Mouse (Mus musculus): ENCODE data around the gene Olfr1112.
"Not testable (repeated sequence)": the region's sequence is repeated elsewhere in the genome, so short reads cannot be mapped to it uniquely, and the experiment has no call there.

Olfr1112 gene

DNA sequence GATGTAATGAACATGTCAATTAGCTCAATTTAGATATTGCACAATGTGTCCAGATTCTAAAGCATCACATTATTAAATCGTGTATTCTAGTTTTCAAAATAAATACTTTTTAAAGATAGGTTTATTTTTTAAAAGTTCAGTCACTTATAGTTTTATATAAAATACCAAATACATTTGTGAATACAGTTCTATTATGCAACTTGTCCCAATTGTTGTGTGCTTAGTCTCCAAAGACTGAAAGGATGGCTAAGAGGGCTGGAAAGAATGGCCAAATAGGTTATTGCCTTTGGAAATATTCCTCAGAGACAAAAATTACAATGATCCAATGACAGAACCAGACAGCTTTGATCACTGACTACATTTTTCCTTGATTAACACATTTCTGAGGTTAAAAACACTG is at the start of gene Olfr1112:
Gene Olfr1112 (plus strand): TSS at position 301 of the 400 bp plus-strand sequence.
- no peak for DNase-seq (ENCODE audit: low read depth, low spot score)

DNA sequence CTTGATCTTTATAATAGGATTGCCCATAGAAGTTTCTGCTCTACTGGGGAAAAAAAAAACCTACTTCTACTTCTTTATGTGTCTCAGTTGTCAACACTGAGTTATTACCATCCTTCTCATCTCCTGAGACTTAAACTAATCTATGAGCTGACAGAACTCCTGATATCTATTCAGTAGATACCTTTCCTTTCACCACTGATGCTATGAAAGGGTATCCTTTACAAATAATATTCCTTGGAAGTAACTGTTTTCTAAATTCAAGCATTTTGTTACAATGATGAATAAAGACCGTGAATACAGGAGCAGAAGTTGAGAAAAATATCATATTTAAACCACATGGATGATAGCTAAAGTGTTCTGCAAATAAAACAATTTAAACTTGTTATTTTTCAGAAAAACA is 47.4 kb upstream of the Olfr1112 start, which contains the start of gene Olfr1110:
Gene Olfr1110 (minus strand): TSS at position 101 of the 400 bp plus-strand sequence.
- no peak for DNase-seq (ENCODE audit: low read depth, low spot score)

DNA sequence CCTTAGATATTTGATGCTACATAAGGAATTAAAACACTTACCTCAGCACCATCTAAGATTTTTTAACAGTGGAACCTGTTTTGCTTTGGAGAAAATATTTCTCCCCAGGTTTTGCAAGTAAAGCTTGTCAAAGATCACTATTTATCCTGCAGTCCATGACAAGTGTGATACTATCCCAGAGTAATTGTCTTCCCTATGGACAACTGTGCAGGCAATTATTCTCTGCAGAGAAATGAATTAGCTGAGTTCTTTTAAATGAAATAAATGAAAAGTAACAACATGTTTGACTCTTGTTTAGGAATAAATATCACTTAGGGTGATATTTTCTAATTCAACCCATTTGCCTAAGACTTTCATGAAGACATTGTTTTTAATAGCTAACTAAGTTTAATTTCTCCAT is 35.1 kb upstream of the Olfr1112 start, which contains the start of gene Olfr1111:
Gene Olfr1111 (minus strand): TSS at position 101 of the 400 bp plus-strand sequence.
- DNase-seq (ENCODE audit: low read depth, low spot score), result no peak

DNA sequence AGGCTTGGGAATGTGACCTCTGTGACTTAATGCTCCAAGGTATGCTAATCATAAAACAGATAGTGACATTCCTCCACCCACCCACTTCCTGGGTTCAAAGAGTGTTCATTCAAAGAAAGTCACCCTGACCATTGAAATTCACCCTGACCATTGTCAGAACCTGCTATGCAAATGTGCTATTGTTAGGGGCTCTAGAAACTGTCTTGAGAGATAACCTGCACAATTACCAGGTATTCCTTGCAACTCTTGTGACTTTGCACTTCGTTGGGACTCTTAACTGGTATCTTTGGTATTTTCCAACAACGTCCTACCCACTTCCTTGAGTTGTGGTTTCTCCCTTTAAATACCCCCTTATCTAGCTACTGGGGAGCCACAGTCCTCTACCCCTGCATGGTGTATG is 19.9 kb upstream of the Olfr1112 start:
- not testable (repeated sequence) for DNase-seq (ENCODE audit: low read depth, low spot score)

DNA sequence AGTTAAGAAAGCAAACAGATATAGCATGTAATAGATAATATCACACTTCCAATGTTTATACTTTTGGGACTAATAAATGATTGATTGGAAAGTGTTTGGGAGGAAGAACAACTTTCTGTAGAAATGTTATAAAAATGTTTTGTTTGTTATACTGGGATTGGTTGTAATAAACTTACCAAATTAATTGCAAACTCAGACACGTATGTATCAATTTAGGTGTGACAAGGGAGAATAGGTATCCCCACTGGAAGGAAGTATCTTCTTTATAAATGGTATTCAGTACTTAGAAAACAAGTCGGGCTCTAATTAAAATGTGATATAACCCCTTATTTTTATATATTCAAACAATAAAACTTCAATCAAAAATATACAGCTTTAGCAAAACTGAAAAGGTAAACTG is 21.1 kb downstream of the Olfr1112 start, which contains the start of gene Olfr1113:
Gene Olfr1113 (plus strand): TSS at position 301 of the 400 bp plus-strand sequence.
- DNase-seq (ENCODE audit: low read depth, low spot score), result no peak
